Mouse (Mus musculus): ENCODE data around the gene Dlgap1. TPM values are rescaled to one million over a fixed set of nuclear protein-coding genes. Genes with fewer than 3 reads are reported as not detected.
A peak's percentile ranks its signal among the peaks of the same experiment; 100 is the strongest.

The Dlgap1 gene
- polyA plus RNA-seq, 1 experiment from 2014 or later = 34.9 TPM

- ATAC-seq (ENCODE audit: low FRiP score) = no peak
Observed at GRCm38 (mm10) chr17:70626396-70626795, 657.5 kb downstream of the Dlgap1 start.

GRCm38 (mm10) chr17:70626925-70627324 lies 658.1 kb downstream of the Dlgap1 start:
- Histone ChIP-seq H3K4me3 (replicated peaks; ENCODE audit: low read length) (no peak overlapping the region), H3K9ac (no peak overlapping the region), H3K36me3 (replicated peaks; ENCODE audit: control insufficient read depth, insufficient read depth) (no peaks in the 10 kb centered on the region), H3K4me2 (replicated peaks) (no peak overlapping the region), H3K9me3 (ENCODE audit: control insufficient read depth, low read length) (no peaks in the 10 kb centered on the region), H3K4me1 (replicated peaks; ENCODE audit: control insufficient read depth, insufficient read depth, low read length) (no peaks in the 10 kb centered on the region), H3K27ac (no peak overlapping the region), H3K27me3 (ENCODE audit: control insufficient read depth, insufficient read depth, low read length) (no peaks in the 10 kb centered on the region)
- WGBS = 85% methylated on average over 6 of the region's 6 CpGs
- ATAC-seq (ENCODE audit: low FRiP score) = no peak
- DNase-seq (ENCODE audit: low spot score) = no peak

More at GRCm38 (mm10) chr17:70626396-70626795, 657.5 kb downstream of the Dlgap1 start:
- H3K27me3 ChIP-seq (ENCODE audit: control insufficient read depth, insufficient read depth, low read length) = no peaks in the 10 kb centered on the region
- no peaks in the 10 kb centered on the region for H3K4me1 ChIP-seq (replicated peaks; ENCODE audit: control insufficient read depth, insufficient read depth, low read length)
- H3K27ac ChIP-seq = no peak overlapping the region
- no peak overlapping the region for H3K4me2 ChIP-seq (replicated peaks)
- H3K4me3 ChIP-seq (replicated peaks; ENCODE audit: low read length) = no peak overlapping the region
- 92% methylated on average over 9 of the region's 9 CpGs for WGBS
- DNase-seq (ENCODE audit: low spot score) = no peak
- H3K9me3 ChIP-seq (ENCODE audit: control insufficient read depth, low read length) = no peaks in the 10 kb centered on the region
- H3K9ac ChIP-seq = no peak overlapping the region
- no peaks in the 10 kb centered on the region for H3K36me3 ChIP-seq (replicated peaks; ENCODE audit: control insufficient read depth, insufficient read depth)

- Histone ChIP-seq H3K9me3 (ENCODE audit: control insufficient read depth, low read length) (no peaks in the 10 kb centered on the region), H3K9ac (no peak overlapping the region), H3K27me3 (ENCODE audit: control insufficient read depth, insufficient read depth, low read length) (no peaks in the 10 kb centered on the region), H3K4me1 (replicated peaks; ENCODE audit: control insufficient read depth, insufficient read depth, low read length) (no peaks in the 10 kb centered on the region), H3K4me3 (replicated peaks; ENCODE audit: low read length) (no peak overlapping the region), H3K4me2 (replicated peaks) (no peak overlapping the region), H3K27ac (no peak overlapping the region), H3K36me3 (replicated peaks; ENCODE audit: control insufficient read depth, insufficient read depth) (no peaks in the 10 kb centered on the region)
- ATAC-seq (ENCODE audit: low FRiP score) (no peak), DNase-seq (ENCODE audit: low spot score) (peak; percentile 57)
- 58% methylated on average over 6 of the region's 6 CpGs for WGBS
Observed at GRCm38 (mm10) chr17:70629653-70630378, 660.9 kb downstream of the Dlgap1 start.

- H3K4me3 ChIP-seq (replicated peaks; ENCODE audit: low read length) = no peak overlapping the region
- no peaks in the 10 kb centered on the region for H3K4me1 ChIP-seq (replicated peaks; ENCODE audit: control insufficient read depth, insufficient read depth, low read length)
- H3K9me3 ChIP-seq (ENCODE audit: control insufficient read depth, low read length) = no peaks in the 10 kb centered on the region
- 0 out of 2 replicates have a peak overlapping the region, but pooled peaks have one; percentile 3 for H3K4me2 ChIP-seq (replicated peaks)
- ATAC-seq (ENCODE audit: low FRiP score) = peak; percentile 96
- WGBS = 13% methylated on average over 9 of the region's 9 CpGs
- no peak overlapping the region for H3K27ac ChIP-seq
- H3K27me3 ChIP-seq (ENCODE audit: control insufficient read depth, insufficient read depth, low read length) = no peaks in the 10 kb centered on the region
- H3K36me3 ChIP-seq (replicated peaks; ENCODE audit: control insufficient read depth, insufficient read depth) = no peaks in the 10 kb centered on the region
- no peak overlapping the region for H3K9ac ChIP-seq
- DNase-seq (ENCODE audit: low spot score) = peak; percentile 92
Observed at GRCm38 (mm10) chr17:70633181-70633944, 664.5 kb downstream of the Dlgap1 start.

- 83% methylated on average over 1 of the region's 1 CpGs for WGBS
- Histone ChIP-seq H3K9me3 (ENCODE audit: control insufficient read depth, low read length) (no peaks in the 10 kb centered on the region), H3K27me3 (ENCODE audit: control insufficient read depth, insufficient read depth, low read length) (no peaks in the 10 kb centered on the region), H3K4me3 (replicated peaks; ENCODE audit: low read length) (no peak overlapping the region), H3K4me1 (replicated peaks; ENCODE audit: control insufficient read depth, insufficient read depth, low read length) (no peaks in the 10 kb centered on the region), H3K27ac (no peak overlapping the region), H3K4me2 (replicated peaks) (no peak overlapping the region), H3K9ac (no peak overlapping the region), H3K36me3 (replicated peaks; ENCODE audit: control insufficient read depth, insufficient read depth) (no peaks in the 10 kb centered on the region)
- ATAC-seq (ENCODE audit: low FRiP score) (no peak), DNase-seq (ENCODE audit: low spot score) (no peak)
Observed at GRCm38 (mm10) chr17:70643211-70643610, 674.3 kb downstream of the Dlgap1 start.

- Histone ChIP-seq H3K9me3 (ENCODE audit: control insufficient read depth, low read length) (peaks cover 5% of the 10 kb centered on the region; the same call in 1 of the 2 replicates), H3K9ac (no peak overlapping the region), H3K4me3 (replicated peaks; ENCODE audit: low read length) (no peak overlapping the region), H3K27me3 (ENCODE audit: control insufficient read depth, insufficient read depth, low read length) (no peaks in the 10 kb centered on the region), H3K4me2 (replicated peaks) (no peak overlapping the region), H3K4me1 (replicated peaks; ENCODE audit: control insufficient read depth, insufficient read depth, low read length) (no peaks in the 10 kb centered on the region), H3K27ac (no peak overlapping the region), H3K36me3 (replicated peaks; ENCODE audit: control insufficient read depth, insufficient read depth) (no peaks in the 10 kb centered on the region)
- ATAC-seq (ENCODE audit: low FRiP score) (no peak), DNase-seq (ENCODE audit: low spot score) (no peak)
- 35% methylated on average over 4 of the region's 4 CpGs for WGBS
Observed at GRCm38 (mm10) chr17:70646641-70647040, 677.8 kb downstream of the Dlgap1 start.

GRCm38 (mm10) chr17:70661382-70661781 lies 692.5 kb downstream of the Dlgap1 start:
- H3K27ac ChIP-seq = no peak overlapping the region
- no peaks in the 10 kb centered on the region for H3K4me1 ChIP-seq (replicated peaks; ENCODE audit: control insufficient read depth, insufficient read depth, low read length)
- H3K36me3 ChIP-seq (replicated peaks; ENCODE audit: control insufficient read depth, insufficient read depth) = no peaks in the 10 kb centered on the region
- H3K9me3 ChIP-seq (ENCODE audit: control insufficient read depth, low read length) = no peaks in the 10 kb centered on the region
- DNase-seq (ENCODE audit: low spot score) = no peak
- no peak overlapping the region for H3K9ac ChIP-seq
- no peak for ATAC-seq (ENCODE audit: low FRiP score)
- no peak overlapping the region for H3K4me2 ChIP-seq (replicated peaks)
- 85% methylated on average over 3 of the region's 3 CpGs for WGBS
- no peaks in the 10 kb centered on the region for H3K27me3 ChIP-seq (ENCODE audit: control insufficient read depth, insufficient read depth, low read length)
- no peak overlapping the region for H3K4me3 ChIP-seq (replicated peaks; ENCODE audit: low read length)

- no peaks in the 10 kb centered on the region for H3K4me1 ChIP-seq (replicated peaks; ENCODE audit: control insufficient read depth, insufficient read depth, low read length)
- H3K27ac ChIP-seq = no peak overlapping the region
- H3K4me2 ChIP-seq (replicated peaks) = no peak overlapping the region
- WGBS = 87% methylated on average over 6 of the region's 6 CpGs
- H3K36me3 ChIP-seq (replicated peaks; ENCODE audit: control insufficient read depth, insufficient read depth) = no peaks in the 10 kb centered on the region
- H3K9ac ChIP-seq = no peak overlapping the region
- no peak for DNase-seq (ENCODE audit: low spot score)
- no peaks in the 10 kb centered on the region for H3K9me3 ChIP-seq (ENCODE audit: control insufficient read depth, low read length)
- ATAC-seq (ENCODE audit: low FRiP score) = no peak
- H3K4me3 ChIP-seq (replicated peaks; ENCODE audit: low read length) = no peak overlapping the region
- H3K27me3 ChIP-seq (ENCODE audit: control insufficient read depth, insufficient read depth, low read length) = no peaks in the 10 kb centered on the region
Observed at GRCm38 (mm10) chr17:70663992-70664391, 695.1 kb downstream of the Dlgap1 start.

- H3K27me3 ChIP-seq (ENCODE audit: control insufficient read depth, insufficient read depth, low read length) = no peaks in the 10 kb centered on the region
- no peaks in the 10 kb centered on the region for H3K36me3 ChIP-seq (replicated peaks; ENCODE audit: control insufficient read depth, insufficient read depth)
- ATAC-seq (ENCODE audit: low FRiP score) = no peak
- H3K27ac ChIP-seq = no peak overlapping the region
- no peaks in the 10 kb centered on the region for H3K9me3 ChIP-seq (ENCODE audit: control insufficient read depth, low read length)
- no peak overlapping the region for H3K4me3 ChIP-seq (replicated peaks; ENCODE audit: low read length)
- no peak overlapping the region for H3K9ac ChIP-seq
- no peak for DNase-seq (ENCODE audit: low spot score)
- no peak overlapping the region for H3K4me2 ChIP-seq (replicated peaks)
- H3K4me1 ChIP-seq (replicated peaks; ENCODE audit: control insufficient read depth, insufficient read depth, low read length) = no peaks in the 10 kb centered on the region
Observed at GRCm38 (mm10) chr17:70664484-70665040, 695.7 kb downstream of the Dlgap1 start.
